Mouse (Mus musculus) inflammation-experienced regulatory T-cells, adult 6 months (primary cell): ENCODE data around the gene Smco2. TPM values are rescaled to one million over a fixed set of nuclear protein-coding genes. Genes with fewer than 3 reads are reported as not detected.

Source experiments
- ATAC-seq: one replicate; pipeline ENCODE4 v1.8.0; 2017
- polyA plus RNA-seq, 3 experiments: library from polyadenylated mRNA; unstranded; fragments of 100-300 nt; shearing (Covaris generic); gene quantifications; one replicate each; pipeline ENCODE4 v1.2.1; 2017

The Smco2 gene
- polyA plus RNA-seq, 3 experiments from 2014 or later = not detected

DNA sequence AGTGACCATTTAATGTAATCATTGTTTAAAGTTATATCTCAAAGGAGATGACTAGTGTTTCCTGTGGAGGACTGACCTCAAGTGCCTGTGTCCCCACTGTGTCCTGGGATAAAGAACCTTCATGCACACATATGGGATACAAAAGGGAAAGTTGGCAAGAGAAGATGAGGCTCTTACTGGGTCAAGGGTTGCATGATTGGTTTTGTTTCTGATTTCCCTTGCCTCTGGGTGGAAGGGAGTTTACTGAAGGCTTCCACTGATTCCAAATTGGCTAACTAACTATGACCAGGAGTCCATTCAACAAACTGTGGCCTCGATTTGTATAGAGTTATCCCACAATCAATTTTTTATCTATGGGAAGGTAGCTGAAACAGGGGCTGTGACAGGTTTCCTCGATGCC, 53.7 kb downstream of the Smco2 start:
- no peak for ATAC-seq

DNA sequence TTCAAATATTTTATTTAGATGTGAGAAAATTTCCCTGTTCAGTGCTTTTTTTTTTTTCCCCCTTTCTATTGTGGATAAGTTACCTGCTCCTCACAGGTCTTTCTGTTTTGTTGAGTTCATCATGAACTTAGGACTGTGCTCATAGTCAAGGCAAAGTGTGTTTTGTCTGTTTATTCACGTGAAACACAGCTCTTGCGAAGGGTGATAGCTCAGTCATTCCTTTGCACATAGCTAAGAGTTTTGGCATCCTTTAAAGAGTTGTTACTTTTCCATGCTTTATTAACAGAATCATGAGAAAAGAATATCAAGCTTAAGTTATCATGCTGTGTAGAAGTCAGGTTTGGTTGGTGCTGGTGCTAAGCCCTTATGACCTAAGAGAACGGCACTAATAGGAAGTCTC, 54.8 kb downstream of the Smco2 start:
- no peak for ATAC-seq

DNA sequence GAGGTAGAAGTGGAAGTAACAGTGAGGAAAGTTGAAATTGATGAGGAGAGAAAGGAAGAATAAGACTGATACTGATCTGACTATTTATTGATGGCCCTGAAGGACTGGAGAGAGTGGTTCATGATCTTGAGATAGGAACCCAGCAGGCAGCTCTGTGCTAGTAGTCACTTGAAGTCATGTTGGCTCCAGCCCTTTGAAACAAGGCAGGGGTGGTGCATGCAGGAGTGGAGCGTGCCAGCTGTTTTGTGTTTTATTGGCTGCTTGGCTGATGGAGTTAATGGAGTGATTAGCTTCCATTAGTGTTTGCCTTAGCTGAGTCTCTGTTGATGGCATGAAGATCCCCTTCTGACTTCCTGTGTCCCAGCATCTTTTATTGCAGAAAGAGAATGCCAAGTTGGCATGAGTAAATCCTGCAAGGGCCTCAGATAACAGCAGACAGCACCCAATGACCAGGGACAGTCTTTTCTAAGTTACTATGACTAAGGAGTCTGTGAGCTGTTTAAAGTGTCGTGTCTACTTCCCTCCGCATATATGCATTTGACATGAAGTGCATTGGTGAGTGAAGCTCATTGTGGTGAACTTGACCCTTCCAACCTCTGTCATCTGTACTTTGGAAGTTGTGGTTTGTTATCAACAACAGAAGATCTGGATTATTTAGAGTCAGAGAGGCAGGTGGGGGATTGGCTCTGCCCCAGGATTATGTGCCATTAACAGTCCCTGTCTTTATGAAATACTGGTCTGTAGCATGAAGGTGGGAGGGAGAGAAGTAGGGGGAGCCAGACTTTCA, 56.3 kb downstream of the Smco2 start:
- no peak for ATAC-seq

GRCm38 (mm10) chr6:146907061-146907794, 57.3 kb downstream of the Smco2 start:
- no peak for ATAC-seq

DNA sequence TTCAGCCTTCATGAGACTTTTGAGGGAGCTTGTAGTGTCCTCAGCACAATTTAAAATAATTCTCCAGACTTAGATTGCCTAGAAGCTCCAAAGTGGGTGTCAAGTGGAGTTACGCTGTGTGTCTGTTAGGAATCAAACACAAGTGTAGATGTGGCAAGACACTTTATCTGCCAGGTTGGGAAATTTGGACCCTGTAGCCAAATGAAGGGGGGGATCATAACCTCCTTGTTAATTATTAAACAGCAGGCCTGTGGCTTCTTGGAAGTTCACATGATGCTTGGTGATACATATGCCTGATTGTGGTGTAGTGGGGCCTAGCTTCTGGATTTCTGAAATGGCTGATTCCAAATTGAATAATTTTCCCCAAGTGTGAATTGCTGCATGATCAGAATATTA, 57.9 kb downstream of the Smco2 start:
- ATAC-seq = no peak

DNA sequence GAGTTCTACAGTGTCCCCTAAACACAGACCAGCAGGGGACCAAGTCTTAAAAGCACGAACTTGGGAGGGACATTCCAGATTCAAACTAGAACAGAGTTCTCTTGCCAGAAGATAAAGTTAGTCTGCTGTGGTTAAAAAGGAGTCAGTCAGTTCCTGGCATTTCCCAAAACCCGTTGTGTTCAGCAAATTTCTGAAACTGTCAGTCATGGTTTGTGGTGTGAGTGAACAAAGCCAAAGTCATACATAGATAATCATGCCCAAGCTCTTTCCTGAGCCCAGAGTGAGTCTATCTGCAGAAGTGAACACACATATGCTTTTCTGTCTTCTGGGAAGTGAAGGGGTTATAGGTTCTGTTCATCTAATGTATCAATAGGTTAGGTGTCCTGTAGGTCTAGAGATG, 58.9 kb downstream of the Smco2 start:
- ATAC-seq = no peak

DNA sequence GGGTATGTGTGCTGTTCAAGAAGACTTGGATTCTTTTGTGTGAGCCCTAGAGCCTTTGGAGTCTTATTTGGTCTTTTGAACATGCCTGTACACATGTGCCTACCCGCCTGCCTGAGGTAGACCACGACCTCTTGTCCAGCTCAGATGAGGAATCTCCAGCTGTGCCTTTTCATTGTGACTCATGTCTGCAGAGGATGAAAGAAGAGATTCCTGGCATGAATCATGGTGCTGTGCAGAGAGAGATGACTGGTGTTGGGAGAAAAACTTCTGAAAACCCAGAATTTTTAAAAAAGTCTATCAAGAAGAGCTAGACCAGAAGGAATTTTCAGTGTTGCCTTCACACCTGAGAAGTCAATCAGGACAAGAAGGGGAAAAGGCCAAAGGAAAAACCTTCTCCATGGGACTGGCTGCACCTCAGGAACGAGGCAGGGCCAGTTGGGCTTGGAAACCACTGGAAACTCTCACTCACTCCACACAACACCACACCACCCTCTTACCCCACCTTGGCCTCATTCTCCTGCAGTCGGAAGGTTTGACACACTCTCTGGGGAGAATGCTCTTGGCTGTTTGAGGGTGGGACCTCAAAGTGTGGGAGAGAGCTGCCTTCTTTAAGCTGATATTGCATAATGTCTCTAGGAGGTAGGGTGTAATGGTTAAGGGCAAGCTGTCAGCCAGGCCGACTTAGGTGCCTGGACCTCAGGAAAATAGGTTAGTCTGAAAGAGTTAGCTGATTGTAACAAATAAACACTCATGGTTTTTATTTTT, 60.0 kb downstream of the Smco2 start:
- ATAC-seq = no peak

DNA sequence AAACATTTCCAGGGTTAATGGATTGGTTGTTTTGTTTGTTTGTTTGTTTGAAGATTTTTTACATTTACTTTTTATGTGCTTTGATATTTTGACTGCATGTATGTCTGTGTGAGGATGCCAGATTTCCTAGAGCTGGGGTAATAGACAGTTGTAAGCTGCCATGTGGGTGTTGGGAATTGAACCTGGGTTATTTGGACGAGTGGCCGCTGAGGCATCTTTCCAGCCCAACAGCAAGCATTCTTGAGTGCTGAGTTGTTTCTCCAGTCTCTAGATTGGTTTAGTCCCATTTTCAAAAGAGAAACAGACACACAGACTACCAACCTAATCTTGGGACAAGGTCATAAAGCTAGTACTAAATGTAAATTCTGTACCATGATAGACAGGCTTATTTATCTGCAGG, 60.9 kb downstream of the Smco2 start:
- ATAC-seq = no peak

- no peak for ATAC-seq
Measured at GRCm38 (mm10) chr6:146912835-146913488, 63.1 kb downstream of the Smco2 start.

DNA sequence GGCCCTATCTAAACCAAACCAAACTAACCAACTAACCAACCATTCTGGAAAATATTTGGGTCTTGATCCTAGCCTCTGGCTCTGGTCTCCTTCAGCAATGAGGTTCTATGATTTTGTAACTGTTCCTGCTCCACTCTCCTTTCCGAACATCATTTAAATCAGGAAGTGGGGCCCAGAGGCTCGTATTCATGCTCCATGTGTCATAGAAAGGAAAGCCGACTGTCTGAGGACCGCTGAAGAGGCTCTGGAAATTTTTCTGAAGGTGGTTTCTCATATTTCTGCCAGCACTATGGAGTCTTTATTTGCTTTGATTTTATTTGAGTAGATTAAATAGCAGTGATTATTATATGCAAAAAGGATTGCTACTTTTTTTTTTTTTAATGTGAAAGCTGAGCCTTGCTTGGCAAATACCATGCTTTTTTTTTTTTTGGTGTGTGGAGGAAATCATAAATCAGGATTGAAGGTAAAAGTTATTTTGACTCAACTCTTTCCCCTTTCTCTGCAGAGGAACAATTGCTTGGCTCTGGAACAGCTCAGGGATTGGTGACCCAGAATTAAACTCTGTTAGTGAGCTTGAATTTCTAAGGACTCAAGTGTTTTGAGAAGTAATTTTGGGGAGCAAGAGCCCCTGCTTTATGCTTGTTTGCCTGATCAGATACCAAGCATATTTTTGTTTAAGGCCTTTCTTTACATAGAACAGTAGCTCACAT, 63.7 kb downstream of the Smco2 start:
- ATAC-seq = no peak

- no peak for ATAC-seq
Measured at GRCm38 (mm10) chr6:146915808-146916207, 65.9 kb downstream of the Smco2 start.

GRCm38 (mm10) chr6:146917396-146917795, 67.5 kb downstream of the Smco2 start:
- no peak for ATAC-seq

- ATAC-seq = no peak
Measured at GRCm38 (mm10) chr6:146918341-146918740, 68.4 kb downstream of the Smco2 start.

Other genes starting within 250 kb of the Smco2 start
- 10 to 100 TPM; 58.0 to 64.2 (median 58.9) TPM for gene Med21, start 207.6 kb upstream of the Smco2 start, polyA plus RNA-seq
- 1 to 10 TPM; 2.0 to 3.6 (median 3.0) TPM for gene Tm7sf3, start 207.3 kb upstream of the Smco2 start, polyA plus RNA-seq
- gene Stk38l, start 125.1 kb upstream of the Smco2 start, polyA plus RNA-seq = 10 to 100 TPM; 10.7 to 32.2 (median 22.0) TPM
- gene Arntl2, start 54.0 kb upstream of the Smco2 start, polyA plus RNA-seq = 1 to 10 TPM; 4.0 to 8.0 (median 7.9) TPM
- gene Ppfibp1, start 38.4 kb downstream of the Smco2 start, polyA plus RNA-seq = 10 to 100 TPM in 1 of 3 experiments, 1 to 10 TPM in 2; 7.7 to 14.1 (median 8.8) TPM
- under 1 TPM in 1 of 3 experiments, not detected in 2; 0.40 TPM for gene 1700034J05Rik, start 104.3 kb downstream of the Smco2 start, polyA plus RNA-seq
- under 1 TPM; 0.29 to 0.67 (median 0.34) TPM for gene Rep15, start 182.5 kb downstream of the Smco2 start, polyA plus RNA-seq
- gene Mrps35, start 192.7 kb downstream of the Smco2 start, polyA plus RNA-seq = 10 to 100 TPM; 80.2 to 97.5 (median 83.9) TPM
- under 1 TPM in 2 of 3 experiments, not detected in 1; 0.33 to 0.40 TPM for gene Mansc4, start 236.9 kb downstream of the Smco2 start, polyA plus RNA-seq
- 10 to 100 TPM; 10.5 to 22.9 (median 19.7) TPM for gene Klhl42, start 241.3 kb downstream of the Smco2 start, polyA plus RNA-seq